Mouse (Mus musculus) lung, postnatal 0 days (tissue): Measurements from ENCODE around the gene Cpsf7.

ENCODE experiments used
- CTCF ChIP-seq: IDR thresholded peaks from 2 replicates; pipeline ENCODE4 v1.5.1; 2016; ENCODE audit warnings: antibody characterized with exemption, mild to moderate bottlenecking
- EP300 ChIP-seq: IDR thresholded peaks from 2 replicates; pipeline ENCODE4 v1.6.1; 2016; ENCODE audit warnings: antibody characterized with exemption, mild to moderate bottlenecking, control low read depth

GRCm38 (mm10) chr19:10569627-10570026 lies 44.6 kb downstream of the Cpsf7 start:
- TF ChIP-seq CTCF = no peak
- TF ChIP-seq EP300 = no peak
